Mouse (Mus musculus) neural tube, embryonic 11.5 days (tissue): ENCODE measurements at regions not wholly inside any gene's neighbourhood (a gene's known extent, or its start where the extent isn't known, plus 50 kb on each side); places are given as distances from the start of the nearest gene placed in this dataset.

ENCODE experiments used
- ATAC-seq: fragments of 200-750 bp; cut with Nextera tagmentation; 2 replicates; pipeline ENCODE4 v1.8.0; 2017; ENCODE audit warnings: moderate number of reproducible peaks, mild to moderate bottlenecking, moderate TSS enrichment, moderate library complexity; ENCODE audit not compliant: insufficient read depth, low FRiP score, low TSS enrichment
- DNase-seq: peaks from one replicate; pipeline ENCODE4 v3.0.0-alpha.2; 2015; ENCODE audit warnings: low spot score
- H3K27ac ChIP-seq: fragments of 300-500 bp; sonication (generic); 2 replicates; pipeline ENCODE4 v1.5.1; 2014; ENCODE audit warnings: low read depth, mild to moderate bottlenecking, low read length
- H3K27me3 ChIP-seq: fragments of 300-500 bp; sonication (generic); 2 replicates; pipeline ENCODE4 v1.6.1; 2014; ENCODE audit warnings: mild to moderate bottlenecking, low read length, mixed read lengths; ENCODE audit not compliant: control insufficient read depth, insufficient read depth
- H3K36me3 ChIP-seq: fragments of 300-500 bp; sonication (generic); 2 replicates; pipeline ENCODE4 v1.6.1; 2014; ENCODE audit warnings: mild to moderate bottlenecking, low read length, moderate library complexity, mixed read lengths; ENCODE audit not compliant: control insufficient read depth, insufficient read depth
- H3K4me1 ChIP-seq: fragments of 300-500 bp; sonication (generic); 2 replicates; pipeline ENCODE4 v1.6.1; 2014; ENCODE audit warnings: low read length, mixed read lengths; ENCODE audit not compliant: control insufficient read depth, insufficient read depth
- H3K4me2 ChIP-seq: fragments of 300-500 bp; sonication (generic); 2 replicates; pipeline ENCODE4 v1.6.1; 2014; ENCODE audit warnings: low read depth, mild to moderate bottlenecking, moderate library complexity
- H3K4me3 ChIP-seq: fragments of 300-500 bp; sonication (generic); 2 replicates; pipeline ENCODE4 v1.5.1; 2014; ENCODE audit warnings: low read depth, low read length
- H3K9ac ChIP-seq: fragments of 300-500 bp; sonication (generic); 2 replicates; pipeline ENCODE4 v1.6.1; 2014; ENCODE audit warnings: mild to moderate bottlenecking, low read length
- H3K9me3 ChIP-seq: fragments of 300-500 bp; sonication (generic); 2 replicates; pipeline ENCODE4 v1.6.1; 2016; ENCODE audit warnings: low read length; ENCODE audit not compliant: control insufficient read depth
- WGBS: fragments of 180-500 bp; shearing (Covaris S2); extraction: QIAGEN DNeasy Blood & Tissue Kit; methylation state at CpG from one replicate; pipeline ENCODE4 v1.1.7; 2014; 5-methylcytosine and 5-hydroxymethylcytosine counted together

DNA sequence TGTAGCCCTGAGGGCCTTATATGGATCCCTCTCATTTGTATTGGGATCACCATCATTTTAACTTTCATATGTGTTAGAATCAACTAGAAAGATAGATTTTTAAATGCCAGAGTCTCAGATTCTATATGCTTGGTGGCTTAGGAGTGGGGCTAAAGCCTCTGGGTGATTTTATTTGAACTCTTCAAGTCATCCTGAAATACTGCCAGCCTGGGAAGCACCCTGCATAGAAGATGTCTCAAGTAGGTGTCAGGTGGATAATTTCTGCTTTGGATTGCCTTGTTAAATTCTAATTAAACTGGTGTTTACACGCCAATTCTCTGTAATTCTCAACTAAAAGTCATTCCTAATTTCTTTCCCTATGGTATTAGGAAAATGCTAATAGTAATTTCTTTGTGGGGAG, 4154.0 kb downstream of the 9330182O14Rik start:
- Histone ChIP-seq H3K4me2 (no peak overlapping the region), H3K27me3 (no peaks in the 10 kb centered on the region), H3K4me1 (no peaks in the 10 kb centered on the region), H3K9me3 (no peaks in the 10 kb centered on the region), H3K9ac (no peak overlapping the region), H3K36me3 (no peaks in the 10 kb centered on the region), H3K4me3 (no peak overlapping the region), H3K27ac (no peak overlapping the region)
- ATAC-seq (no peak), DNase-seq (no peak)
- WGBS: 78% methylated on average over 1 of the region's 1 CpGs

DNA sequence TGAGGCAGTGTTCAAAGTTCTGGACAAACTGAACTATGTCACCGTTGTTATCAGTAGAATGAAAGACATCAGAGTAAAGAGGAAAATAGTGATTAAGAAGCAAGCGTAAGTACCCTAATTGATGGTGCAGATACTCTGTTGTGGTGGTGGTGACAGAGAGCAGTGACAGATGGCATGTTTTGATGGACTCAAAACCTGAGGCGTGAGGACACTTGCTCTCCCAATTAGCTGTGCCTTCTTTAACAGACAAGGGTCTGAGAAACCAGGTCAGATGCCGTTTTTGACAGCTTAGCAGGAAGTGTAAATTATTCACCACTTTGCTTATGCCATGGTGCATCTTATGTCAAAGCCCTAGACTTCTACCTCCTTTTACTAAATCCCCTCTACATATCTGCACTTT, 4154.5 kb downstream of the 9330182O14Rik start:
- Histone ChIP-seq H3K27me3 (no peaks in the 10 kb centered on the region), H3K27ac (no peak overlapping the region), H3K4me2 (no peak overlapping the region), H3K4me1 (no peaks in the 10 kb centered on the region), H3K36me3 (no peaks in the 10 kb centered on the region), H3K4me3 (no peak overlapping the region), H3K9ac (no peak overlapping the region), H3K9me3 (no peaks in the 10 kb centered on the region)
- ATAC-seq (no peak), DNase-seq (no peak)
- WGBS: 73% methylated on average over 4 of the region's 4 CpGs

DNA sequence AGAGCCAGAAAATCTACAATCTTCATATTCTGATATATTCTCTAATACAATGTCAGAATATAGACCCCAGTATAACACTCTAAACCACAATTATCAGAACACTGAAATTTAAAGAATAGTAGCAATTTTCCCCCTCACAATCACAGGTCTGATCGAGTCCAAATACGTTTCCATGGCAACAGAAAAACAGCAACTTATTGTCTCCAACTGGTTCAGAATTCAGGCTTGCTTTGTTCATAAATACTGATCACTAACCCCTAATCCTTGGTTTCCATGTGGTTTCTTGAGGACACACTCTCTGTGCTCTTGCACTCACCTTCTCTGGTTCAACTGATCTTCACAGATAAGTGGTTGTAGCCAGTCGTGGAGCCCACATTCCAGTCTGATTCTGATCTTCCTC, 4167.3 kb downstream of the 9330182O14Rik start:
- Histone ChIP-seq H3K9me3 (no peaks in the 10 kb centered on the region), H3K27ac (no peak overlapping the region), H3K4me3 (no peak overlapping the region), H3K27me3 (no peaks in the 10 kb centered on the region), H3K4me2 (no peak overlapping the region), H3K36me3 (no peaks in the 10 kb centered on the region), H3K9ac (no peak overlapping the region), H3K4me1 (no peaks in the 10 kb centered on the region)
- ATAC-seq (no peak), DNase-seq (no peak)
- 86% methylated on average over 3 of the region's 3 CpGs for WGBS

DNA sequence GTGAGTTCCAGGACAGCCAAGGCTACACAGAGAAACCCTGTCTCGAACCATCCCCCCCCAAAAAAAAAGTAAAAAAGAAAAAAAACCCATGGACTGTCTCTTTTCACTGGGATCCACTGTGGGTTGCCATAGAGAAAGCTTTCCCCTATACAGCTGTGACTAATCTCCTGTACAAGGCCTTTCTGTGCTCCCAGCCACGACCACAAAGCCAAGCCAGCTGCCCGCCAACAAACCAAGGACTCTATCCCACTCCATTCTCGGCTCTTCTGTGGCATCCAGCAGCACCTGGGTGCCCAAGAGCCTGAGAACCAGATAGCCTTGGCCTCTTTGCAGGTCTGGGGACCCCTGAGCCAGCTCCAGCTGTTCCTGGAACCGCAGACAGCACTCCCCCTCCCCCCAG, 4176.7 kb downstream of the 9330182O14Rik start:
- H3K4me2 ChIP-seq: no peak overlapping the region
- DNase-seq (no peak), ATAC-seq (no peak)
- no peak overlapping the region for H3K4me3 ChIP-seq
- WGBS: 77% methylated on average over 5 of the region's 5 CpGs
- H3K9ac ChIP-seq: no peak overlapping the region
- H3K9me3 ChIP-seq: no peaks in the 10 kb centered on the region
- H3K4me1 ChIP-seq: no peaks in the 10 kb centered on the region
- no peaks in the 10 kb centered on the region for H3K27me3 ChIP-seq
- H3K36me3 ChIP-seq: no peaks in the 10 kb centered on the region
- no peak overlapping the region for H3K27ac ChIP-seq

DNA sequence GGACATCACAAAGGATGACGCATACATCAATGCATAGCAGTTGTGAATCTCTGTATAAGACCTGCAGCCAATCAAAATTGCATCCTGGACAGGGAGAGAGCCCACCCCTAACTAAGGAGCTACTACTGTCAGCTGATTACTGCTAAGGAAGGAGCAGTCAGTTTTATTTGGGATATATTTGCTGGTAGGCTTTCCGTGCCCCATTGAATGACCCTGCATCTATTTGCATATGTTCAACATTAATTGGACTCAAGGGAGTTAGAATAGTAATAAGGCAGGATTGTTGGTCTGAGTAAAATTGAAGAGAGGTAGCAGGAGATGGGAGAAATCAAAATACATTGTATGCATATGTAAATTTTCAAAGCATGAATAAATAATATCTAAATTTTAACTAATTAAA, 4179.1 kb downstream of the 9330182O14Rik start:
- no peak overlapping the region for H3K4me3 ChIP-seq
- no peak overlapping the region for H3K27ac ChIP-seq
- ATAC-seq: peak; percentile 53; the same call in 1 of the 2 replicates
- H3K9me3 ChIP-seq: no peaks in the 10 kb centered on the region
- no peaks in the 10 kb centered on the region for H3K36me3 ChIP-seq
- WGBS: 81% methylated on average over 2 of the region's 2 CpGs
- H3K27me3 ChIP-seq: no peaks in the 10 kb centered on the region
- no peaks in the 10 kb centered on the region for H3K4me1 ChIP-seq
- no peak for DNase-seq
- no peak overlapping the region for H3K9ac ChIP-seq
- H3K4me2 ChIP-seq: no peak overlapping the region
